Mouse (Mus musculus) embryo, embryonic 9.5 days (tissue): ENCODE results near the gene Nkx2-3.

Source experiments
- DNase-seq: peaks from one replicate; pipeline ENCODE4 v3.0.0-alpha.2; 2017; ENCODE audit errors: extremely low spot score

Nkx2-3 gene

DNA sequence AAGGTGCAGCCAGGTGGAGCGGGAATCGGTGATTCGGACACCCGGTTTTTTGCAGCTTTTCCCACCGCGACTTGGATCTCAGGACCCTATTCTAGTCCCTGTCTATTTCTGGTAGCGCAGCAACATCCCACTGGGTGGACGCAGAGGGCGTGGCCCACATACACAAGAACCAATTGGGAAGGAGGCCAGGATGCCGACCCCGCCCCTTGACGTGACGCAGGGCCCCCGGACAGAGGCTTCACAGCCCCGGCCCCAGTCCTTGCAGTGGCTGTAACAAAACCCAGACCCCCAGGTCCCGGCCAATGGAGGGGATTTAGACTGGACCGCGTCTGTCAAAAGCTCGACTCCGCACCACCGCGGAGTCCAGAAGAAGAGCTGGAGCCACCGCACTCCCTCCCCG lies at the start of gene Nkx2-3:
Gene Nkx2-3 (plus strand): TSS at position 275 of the 400 bp plus-strand sequence.
- peak; percentile 93 for DNase-seq

DNA sequence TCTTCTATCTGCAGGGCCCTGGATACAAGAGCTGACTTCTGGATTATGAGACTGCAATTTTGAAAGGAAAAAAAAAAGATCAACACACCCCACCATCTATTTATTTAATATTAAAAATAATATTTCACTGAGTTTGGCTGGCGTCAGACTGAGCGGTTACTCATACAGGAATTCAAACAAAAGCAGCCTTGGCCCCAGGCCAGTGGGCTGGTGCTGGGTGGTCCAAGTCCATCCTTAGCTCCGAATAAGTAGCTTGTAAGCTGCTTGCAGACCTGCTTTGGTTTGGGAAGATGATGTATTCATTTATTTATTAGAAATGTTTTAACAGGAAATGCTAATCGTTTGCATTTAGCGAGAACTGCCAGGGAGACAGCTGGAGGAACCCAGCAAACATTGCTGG lies 49.0 kb upstream of the Nkx2-3 start:
- no peak for DNase-seq

DNA sequence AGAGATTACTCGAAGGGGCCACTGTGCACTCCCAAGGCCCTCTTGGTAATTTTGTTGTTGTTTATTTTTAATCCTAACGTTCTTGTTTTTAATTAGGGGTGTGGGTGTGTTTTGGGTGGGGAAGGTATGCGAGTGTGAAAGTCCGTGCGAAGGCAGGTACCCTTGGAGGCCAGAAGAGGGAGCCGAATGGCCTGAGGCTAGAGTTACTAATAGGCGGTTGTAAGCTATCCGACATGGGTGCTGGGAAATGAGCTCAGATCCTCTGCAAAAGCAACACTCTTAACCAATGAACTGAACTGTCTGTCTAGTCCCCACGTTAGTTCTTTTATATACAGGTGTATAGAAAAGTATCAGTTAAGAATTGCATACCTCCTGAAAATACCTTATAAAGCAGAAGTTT lies 43.8 kb upstream of the Nkx2-3 start:
- no peak for DNase-seq

DNA sequence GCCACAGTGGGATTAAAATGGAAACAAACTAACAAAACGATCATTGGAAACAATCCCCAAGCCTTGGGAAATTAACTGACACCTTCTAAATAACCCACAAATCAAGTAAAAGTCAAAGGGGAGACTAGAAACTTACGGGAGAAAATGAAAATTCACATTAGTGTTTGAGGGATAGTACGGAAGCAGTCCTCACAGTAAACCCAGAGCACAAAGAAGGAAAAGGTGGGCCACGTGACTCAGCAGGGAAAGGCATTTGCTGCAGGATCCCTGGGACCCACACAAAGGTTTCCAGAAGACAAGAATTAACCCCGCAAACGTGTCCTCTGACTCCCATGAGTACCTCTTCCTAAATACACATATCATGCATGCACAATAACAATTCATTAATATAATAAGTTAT lies 43.0 kb upstream of the Nkx2-3 start:
- DNase-seq = no peak

DNA sequence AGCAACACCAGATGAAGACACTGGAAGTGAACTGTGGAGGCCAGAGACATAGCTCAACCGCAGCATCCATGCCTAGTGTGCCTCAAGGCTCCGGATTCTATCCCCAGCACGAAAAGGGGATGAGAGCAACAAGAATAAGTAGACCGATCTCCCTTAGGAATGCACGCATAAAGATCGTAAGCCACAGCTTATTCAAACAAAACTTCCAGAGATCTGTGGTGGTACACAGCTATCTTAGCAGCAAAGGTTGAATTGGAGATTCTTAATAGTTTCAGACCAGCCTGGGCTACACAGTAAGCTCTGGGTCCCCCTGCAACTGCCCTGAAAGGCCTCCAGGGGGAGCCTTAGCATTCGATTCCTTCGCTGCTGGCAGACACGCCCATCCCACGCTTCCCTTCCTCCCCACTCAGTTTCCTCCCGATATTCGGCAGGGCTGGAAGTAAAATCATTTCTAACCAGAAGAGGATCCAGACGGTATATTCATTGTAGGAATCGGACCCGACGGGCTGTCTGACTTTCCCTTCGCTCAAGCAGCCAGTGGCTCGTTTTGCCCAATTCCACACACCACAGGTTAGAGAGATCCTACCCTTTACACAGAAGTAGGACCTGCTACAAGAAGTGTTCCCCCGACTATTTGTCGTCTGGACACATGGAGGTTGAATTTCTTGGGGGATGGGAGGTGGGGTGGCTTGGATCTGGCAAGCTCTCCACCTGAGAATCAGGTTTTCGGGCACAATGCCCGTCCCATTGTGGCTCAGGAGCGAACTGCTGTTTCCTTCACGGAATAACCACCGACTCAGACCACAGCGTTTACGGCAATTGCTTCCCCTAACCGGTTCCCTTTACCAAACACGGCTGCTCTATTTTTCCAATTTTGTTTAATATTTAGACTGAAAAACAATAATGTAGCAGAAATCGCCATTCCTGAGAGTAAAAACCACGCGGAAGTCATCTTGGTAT lies 41.0 kb upstream of the Nkx2-3 start:
- peak; percentile 76 for DNase-seq

DNA sequence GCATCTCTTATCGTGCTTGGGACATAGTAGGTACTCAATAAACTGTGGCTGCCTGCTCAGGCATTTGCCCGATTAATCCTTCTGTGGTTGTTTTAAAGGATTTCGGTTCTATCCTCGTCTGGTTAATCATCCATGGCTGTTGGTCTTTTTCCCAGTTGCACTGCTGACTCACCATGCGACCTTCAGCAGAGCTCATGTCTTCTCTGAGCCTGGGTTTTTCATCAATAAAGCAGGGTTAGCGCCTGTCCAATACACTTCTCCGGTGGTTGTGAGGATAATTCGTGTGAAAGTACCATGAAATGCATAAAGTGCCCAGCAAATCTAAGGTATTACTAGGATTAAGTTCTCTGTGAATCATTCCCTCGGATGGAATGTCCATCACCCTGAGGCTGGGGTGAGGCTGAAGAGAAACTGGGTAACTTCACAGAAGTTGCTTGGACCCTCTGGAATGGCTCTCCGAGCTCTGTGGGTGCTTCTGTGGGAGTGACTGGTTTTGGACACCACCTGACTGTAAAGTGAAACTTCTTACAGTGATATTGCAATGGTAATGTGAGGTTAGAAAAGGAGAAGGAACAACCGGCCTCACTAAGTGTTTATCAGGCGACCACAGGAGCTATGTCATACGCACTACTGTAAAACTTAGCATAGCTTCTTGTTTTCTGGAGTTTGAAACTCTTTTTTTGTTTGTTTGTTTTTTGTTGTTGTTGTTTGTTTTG lies 32.9 kb upstream of the Nkx2-3 start:
- no peak for DNase-seq

DNA sequence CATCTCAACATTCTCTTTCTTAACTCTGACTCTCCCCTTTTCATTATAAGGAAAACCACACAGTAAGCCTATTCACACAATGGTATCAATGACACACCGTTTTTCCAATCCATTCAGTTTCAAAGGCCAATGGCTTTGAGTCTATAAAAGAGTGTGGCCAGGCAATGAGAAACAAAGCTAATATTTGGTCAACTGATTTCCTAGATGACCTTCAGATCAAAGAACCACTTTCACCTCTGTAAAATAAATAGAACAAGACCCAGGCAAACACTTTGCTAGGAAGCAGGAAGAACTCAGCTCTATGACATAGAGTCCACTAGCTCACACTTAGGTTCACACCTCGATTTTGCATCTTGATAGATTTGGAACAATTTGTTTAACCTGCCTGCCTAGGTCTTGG lies 30.9 kb upstream of the Nkx2-3 start:
- no peak for DNase-seq

DNA sequence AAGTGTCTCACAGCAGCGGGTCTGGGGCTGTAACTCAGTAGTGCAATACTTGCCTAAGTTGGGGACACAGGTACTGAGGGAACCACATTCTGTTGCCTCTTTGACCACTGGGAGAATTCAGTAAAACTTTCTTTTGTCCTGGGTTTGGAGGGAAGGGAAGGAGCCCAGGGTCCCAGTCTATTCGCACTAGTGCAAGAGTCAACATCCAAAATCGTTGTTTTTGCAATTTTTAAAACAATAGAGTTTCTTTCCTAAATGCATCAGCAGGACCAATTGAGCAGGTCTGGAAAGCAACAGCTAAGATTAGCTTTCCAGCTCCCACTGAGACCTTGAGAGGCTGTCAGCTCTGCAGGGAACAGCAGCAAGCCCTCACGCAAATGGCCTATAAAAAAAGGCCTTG lies 28.9 kb upstream of the Nkx2-3 start:
- DNase-seq = peak; percentile 2

DNA sequence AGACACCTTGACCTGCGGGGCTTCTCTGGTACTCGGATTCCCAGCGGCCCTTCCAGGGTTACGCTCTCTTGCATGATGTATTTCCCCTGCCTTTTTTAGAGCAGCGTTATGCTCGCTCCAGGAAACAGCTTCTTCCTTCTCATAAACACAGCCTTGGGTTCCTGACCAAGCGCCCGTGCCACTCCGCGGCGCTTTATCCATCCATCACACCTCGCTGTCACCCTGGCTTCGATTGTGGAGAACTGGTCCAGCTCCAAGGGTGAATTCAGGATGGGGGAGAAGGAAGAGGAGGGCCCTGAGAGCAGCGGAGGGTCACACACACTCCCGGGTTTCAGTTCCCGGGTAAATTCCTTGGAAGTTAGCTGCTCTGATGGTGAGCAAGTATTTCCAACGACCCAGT lies 28.5 kb upstream of the Nkx2-3 start:
- DNase-seq = peak; percentile 32

DNA sequence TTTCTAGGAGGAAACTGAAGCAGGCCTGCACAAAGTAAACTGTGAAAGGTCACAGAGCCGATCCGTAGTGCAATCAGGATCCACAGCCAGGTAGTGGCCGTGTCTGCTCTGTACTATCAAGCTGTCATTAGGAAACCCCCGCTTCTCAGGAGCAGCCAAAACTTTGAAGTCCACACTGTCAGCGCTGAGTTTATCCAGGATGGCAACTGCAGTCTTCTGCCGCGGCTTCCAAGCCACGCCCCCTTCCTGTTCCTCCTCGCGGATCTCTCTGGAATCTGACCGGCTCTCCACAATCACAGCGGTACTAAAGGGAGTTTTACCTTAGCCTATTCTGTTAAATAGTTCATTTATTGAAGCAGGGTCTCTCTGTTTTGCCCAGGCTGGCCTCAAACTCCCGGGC lies 27.3 kb upstream of the Nkx2-3 start:
- peak; percentile 49 for DNase-seq

DNA sequence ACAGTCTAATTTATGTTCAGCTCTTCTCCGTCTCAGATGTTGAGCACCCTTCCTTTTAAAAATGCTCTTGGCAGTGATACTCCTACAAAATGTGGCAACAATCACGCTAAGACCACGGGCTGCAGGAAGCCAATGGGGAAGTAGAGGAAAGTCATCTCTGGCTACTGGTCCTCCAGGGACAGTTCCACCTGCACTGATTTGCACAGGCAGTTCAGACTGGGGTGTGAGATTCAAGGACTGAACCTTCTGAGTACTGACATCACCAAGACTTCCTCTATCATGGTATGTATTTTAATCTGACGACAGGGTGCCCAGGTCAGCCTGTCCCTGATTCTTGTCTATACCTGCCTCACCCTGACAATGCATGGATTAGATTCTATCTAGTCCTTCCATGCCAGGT lies 20.1 kb upstream of the Nkx2-3 start:
- DNase-seq = no peak

DNA sequence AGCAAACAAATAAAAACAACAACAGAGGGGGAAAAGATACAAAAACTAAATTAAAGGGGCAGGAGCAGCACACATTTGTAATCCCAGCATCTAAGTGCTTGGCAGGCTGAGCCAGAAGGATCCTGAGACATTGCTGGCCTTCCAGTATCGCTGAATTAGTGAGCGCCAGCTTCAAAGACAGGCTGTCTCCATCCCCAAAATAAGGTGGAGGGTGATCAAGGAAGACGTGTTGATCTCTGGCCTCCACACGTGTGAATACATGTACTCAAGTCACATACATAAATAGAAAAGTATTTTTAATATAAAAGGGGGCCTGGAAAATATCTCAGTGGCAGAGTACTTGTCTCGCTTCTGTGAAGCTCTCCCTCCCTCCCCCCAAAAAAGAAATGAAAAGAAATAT lies 15.1 kb upstream of the Nkx2-3 start:
- DNase-seq = peak; percentile 2

DNA sequence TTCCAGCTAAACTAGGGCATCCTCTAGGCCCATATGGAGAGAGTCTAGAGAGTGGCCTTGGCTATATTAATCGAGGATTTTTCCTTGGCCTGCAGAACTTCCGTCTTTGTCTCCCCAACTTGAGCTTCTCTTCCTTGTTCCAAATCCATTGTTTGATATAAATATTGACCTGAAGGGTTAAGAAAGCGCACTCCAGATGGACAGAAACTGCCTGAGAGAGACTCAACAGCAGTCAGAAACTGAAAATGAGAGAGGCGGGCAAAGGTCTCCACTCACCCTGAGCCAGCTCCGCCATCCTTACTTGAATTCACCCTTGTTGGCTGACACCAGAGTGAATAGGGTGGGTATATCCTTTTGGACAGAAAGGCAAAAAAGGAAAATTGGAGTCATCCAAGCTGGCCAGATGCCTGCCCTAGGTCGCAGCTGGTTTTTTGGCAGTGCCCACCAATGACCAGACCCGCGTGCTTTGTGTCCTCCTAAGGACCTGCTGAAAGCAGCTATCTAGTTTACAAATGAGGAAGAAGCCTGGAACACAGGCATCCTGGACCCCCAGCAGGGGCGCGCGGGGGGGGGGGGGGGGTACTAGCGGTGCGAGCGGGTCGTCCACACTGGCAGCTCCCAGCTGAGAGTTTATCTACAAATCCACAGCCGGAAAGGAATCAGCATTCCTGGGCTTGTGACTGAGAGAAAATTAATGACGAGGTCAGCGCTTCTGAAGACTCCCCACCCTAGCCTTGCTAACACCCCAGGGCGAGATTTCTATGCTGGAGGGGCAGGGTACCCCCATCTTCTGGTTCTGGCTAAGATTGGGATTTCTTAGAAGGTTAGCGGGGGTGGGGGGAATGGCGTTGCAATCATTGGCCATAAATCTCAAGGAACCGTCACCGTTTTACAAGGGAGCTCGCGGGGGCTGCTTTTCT lies 13.1 kb upstream of the Nkx2-3 start:
- DNase-seq = peak; percentile 51

DNA sequence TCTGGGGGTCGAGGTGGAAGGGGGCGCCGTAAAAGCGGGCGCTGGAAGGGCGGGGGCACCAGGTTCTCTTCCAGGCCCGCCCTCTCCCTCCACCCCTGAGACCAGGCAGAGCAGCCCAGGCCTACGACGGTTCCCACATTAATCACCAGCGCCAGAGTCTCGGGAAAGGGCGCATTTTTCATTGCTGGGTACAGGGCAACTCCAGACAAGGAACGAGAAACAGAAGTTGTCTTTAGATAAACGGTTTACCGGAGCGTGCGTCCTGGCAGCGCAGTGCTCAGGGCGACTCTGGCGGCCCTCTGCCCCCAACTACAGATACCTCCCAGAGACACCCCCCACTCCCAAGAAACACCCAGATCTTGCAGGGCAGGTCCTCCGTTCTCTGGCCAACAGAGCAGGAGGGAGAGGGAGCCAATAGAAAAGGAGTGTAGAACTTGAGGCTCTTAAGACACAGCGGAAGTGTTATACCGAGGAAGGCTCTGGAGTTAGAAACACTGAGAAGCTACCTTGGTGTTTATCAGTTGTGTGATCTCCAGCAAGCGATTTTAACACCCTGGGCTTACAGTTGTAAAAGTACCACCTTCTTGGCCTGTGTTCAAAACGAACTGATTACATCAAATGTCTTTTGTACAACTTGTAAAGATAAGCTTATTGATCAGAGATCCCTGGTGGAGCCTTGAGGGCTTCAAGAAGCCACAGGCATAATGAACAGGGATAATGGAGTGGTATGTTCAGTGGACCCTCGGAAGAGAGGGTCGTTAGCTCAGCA lies 12.2 kb upstream of the Nkx2-3 start:
- DNase-seq = peak; percentile 70

DNA sequence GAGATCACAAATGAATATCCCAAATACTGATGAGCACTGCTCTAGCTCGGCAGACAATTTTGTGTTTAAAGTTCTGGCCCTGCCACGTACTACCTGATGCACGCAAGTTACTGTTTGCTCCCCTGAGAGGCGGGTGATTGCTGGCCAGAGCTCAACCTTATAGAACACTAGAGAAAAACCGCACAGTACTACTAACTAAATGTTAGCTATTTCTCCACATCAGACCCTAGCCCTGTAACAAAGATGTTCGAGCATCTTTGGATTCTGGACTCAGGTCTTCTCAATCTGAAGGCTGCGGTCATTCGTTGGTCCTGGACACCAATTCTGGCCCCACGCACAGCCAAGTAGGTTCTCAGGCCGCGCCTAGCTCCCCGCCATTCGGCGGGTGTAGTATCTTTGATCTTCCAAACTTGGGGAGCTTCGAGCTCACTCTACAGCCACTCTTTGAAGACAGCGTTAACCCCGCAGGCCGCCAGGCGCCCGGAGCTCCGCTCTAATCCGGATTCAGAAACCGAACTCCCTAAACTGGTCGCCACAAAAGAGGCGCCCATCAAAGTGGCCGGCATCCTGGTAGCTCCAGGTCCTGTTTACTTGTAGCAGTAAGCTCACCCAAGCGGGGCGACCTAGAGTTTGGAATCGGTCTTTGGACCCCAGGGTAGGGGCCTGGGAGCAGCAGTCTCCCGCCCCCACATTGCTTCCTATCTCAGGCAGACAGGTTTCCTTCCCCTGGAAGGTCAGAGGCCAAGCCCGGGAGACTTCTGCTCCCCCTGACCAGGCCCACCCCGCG lies 11.4 kb upstream of the Nkx2-3 start:
- peak; percentile 52 for DNase-seq

DNA sequence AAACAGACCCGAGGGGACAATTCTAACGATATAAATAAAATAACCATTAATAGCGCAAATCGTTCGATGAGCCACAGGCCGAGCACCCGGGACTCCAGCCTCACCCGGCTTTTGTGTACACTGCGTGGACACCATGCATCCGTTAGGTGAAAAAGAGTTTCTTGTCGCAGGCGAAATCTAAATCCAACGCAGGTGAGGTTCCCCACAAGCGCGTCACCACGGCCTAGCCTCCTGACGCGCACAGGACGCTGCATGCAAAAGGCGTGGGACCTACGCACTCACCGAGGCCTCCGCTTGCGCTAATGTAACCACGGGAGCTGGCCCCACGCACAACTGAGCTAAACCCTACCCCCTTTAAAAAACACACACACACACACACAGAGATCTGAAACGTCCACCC lies 10.7 kb upstream of the Nkx2-3 start:
- DNase-seq = peak; percentile 26

DNA sequence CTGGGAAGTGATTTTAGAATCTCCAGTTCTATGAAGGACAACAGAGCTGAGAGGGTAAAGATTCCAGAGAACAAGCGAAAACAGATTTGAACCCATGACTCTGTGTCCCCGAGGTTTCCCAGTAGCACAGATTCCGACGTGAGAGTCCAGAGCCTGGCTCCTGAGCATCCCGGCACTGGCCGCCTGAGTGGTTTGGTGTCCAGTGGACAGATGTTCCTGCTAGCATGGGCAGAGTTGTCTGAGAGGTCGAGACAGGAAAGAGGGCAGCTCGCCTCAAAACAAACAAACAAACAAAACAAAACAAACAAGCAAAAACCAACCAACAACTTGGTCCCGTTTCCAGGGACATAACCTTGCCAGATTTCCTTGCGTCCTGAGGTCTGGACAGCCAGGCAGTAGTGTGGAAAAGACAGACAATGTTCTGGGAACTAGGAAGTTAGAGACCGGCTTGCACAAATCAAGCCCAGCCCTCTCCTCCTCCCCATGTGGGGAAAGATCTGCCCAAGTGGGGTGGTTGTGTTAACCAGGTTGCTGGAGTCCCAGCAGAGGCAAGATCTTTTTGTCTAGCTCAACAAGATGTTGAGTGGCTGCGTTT lies 10.0 kb upstream of the Nkx2-3 start:
- peak; percentile 39 for DNase-seq

DNA sequence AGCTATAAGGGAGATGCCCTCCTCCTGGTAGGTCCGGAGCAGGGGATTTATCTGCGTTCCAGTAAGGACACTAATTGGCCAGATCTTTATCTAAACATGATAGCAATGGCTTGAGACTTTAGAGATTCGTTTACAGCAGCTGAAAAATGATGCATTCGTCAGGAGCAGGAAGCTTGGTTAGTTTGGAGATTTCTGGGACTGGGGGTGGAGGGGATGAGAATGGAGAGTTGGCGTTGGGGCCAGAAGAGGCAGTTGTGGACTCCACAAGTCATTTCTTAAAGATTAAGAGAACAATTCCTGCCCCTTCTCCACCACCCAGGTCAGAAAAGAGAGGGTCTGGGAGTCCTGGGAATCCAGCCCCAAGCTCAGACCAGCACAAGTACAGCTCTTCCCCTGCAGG lies 8.6 kb upstream of the Nkx2-3 start:
- DNase-seq = peak; percentile 3

DNA sequence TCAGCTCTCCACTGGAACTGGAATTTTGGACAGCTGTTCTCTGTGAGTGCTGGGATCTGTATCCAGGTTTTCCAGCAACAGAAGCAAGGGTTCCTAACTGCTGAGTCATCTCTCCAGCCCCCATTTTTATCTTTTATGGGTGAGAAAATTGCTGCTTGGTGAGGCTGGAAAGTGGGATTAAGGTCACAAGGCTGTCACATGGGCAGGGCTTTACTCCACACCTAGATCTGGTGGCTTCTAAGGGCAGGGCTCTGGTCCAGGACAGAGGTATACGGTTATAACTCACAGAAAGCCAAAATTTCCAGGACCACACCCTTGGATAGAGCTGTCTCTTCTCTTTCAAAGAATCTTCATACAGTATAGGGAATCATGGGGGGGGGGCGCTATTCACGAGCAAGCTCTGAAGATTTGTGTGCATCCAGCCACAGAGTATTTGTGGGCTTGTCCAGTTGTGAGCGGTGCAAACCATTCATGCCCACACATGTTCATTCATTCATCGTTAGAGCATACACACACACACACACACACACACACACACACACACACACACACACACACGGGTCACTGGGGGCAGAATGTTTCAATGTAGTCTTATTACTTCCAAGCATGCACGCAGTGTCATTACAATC lies 7.5 kb upstream of the Nkx2-3 start:
- DNase-seq = no peak
